Mouse (Mus musculus) liver, postnatal 0 days (tissue): ENCODE results near the gene Nrxn1.

Source experiments
- CTCF ChIP-seq: sonication (generic); IDR thresholded peaks from 2 replicates; pipeline ENCODE4 v1.5.1; 2016; ENCODE audit warnings: antibody characterized with exemption, low read depth
- EP300 ChIP-seq: IDR thresholded peaks from 2 replicates; pipeline ENCODE4 v1.6.1; 2016; ENCODE audit warnings: antibody characterized with exemption, low read depth, mild to moderate bottlenecking

GRCm38 (mm10) chr17:91079096-91079495 lies 13.8 kb downstream of the Nrxn1 start:
- TF ChIP-seq EP300 (no peak), CTCF (no peak)
